Mouse (Mus musculus) midbrain, embryonic 12.5 days (tissue): ENCODE measurements at regions not wholly inside any gene's neighbourhood (a gene's known extent, or its start where the extent isn't known, plus 50 kb on each side); places are given as distances from the start of the nearest gene placed in this dataset.
"Not testable (repeated sequence)": the region's sequence is repeated elsewhere in the genome, so short reads cannot be mapped to it uniquely, and the experiment has no call there.

Experiments
- ATAC-seq: fragments of 200-750 bp; cut with Nextera tagmentation; 2 replicates; pipeline ENCODE4 v1.8.0; 2017; ENCODE audit warnings: low read depth, moderate TSS enrichment, moderate library complexity; ENCODE audit not compliant: low FRiP score
- H3K27ac ChIP-seq: fragments of 300-500 bp; sonication (generic); replicated peaks from 2 replicates; pipeline ENCODE4 v1.5.1; 2016; ENCODE audit warnings: mild to moderate bottlenecking
- H3K27me3 ChIP-seq: fragments of 300-500 bp; sonication (generic); 2 replicates; pipeline ENCODE4 v1.6.1; 2016; ENCODE audit warnings: mild to moderate bottlenecking
- H3K36me3 ChIP-seq: fragments of 300-500 bp; sonication (generic); 2 replicates; pipeline ENCODE4 v1.6.1; 2016
- H3K4me1 ChIP-seq: fragments of 300-500 bp; sonication (generic); 2 replicates; pipeline ENCODE4 v1.6.1; 2016
- H3K4me2 ChIP-seq: fragments of 300-500 bp; sonication (generic); replicated peaks from 2 replicates; pipeline ENCODE4 v1.6.1; 2016; ENCODE audit warnings: mild to moderate bottlenecking, moderate library complexity
- H3K4me3 ChIP-seq: fragments of 300-500 bp; sonication (generic); 2 replicates; pipeline ENCODE4 v1.5.1; 2016; ENCODE audit warnings: mild to moderate bottlenecking
- H3K9ac ChIP-seq: fragments of 300-500 bp; sonication (generic); replicated peaks from 2 replicates; pipeline ENCODE4 v1.6.1; 2016; ENCODE audit warnings: mild to moderate bottlenecking, moderate library complexity
- H3K9me3 ChIP-seq: fragments of 300-500 bp; sonication (generic); 2 replicates; pipeline ENCODE4 v1.6.1; 2016; ENCODE audit warnings: mild to moderate bottlenecking
- WGBS: fragments of 180-500 bp; shearing (Covaris S2); methylation state at CpG from one replicate; pipeline ENCODE4 v1.1.7; 2016; 5-methylcytosine and 5-hydroxymethylcytosine counted together

DNA sequence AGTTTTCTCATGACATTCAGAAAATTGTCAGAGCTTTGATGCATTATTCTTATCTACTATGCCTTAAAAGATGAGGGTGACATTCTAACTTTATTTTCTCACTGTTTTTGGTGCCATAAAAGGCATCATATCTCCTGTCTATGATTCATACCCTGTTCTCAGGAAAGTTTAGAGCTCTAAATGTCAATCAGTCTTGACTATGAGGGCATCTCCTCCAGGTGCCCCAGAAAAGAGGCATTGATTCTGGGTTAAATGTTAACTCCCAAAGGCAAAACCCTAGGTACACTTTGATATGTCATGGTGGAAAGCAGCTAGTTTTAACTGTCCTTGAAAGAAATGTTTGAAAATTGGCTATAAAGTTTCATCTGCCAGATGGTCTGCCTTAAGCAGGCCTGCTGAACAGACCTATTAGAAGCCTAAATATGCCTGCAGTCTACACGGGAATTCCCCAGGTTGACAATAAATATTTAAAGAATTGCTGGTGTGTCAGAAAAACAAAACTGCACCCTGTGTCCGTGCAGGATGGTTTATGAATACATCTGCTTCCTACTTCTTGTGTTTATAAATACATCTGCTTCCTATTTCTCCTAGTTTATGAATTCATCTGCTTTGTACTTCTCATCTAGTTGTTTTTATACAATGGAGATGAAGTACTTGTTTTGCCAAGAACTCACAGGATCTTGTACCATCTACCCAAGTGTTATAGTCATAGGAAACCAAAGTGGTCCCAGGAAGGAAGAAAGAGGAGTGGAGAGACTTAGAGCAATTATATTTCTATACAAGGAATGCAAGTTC lies 172.3 kb downstream of the Snca start:
- 69% methylated on average over 2 of the region's 2 CpGs for WGBS
- ATAC-seq: no peak
- Histone ChIP-seq H3K4me3 (no peak overlapping the region), H3K27ac (no peak overlapping the region), H3K9me3 (no peaks in the 10 kb centered on the region), H3K27me3 (no peaks in the 10 kb centered on the region), H3K4me2 (no peak overlapping the region), H3K9ac (no peak overlapping the region), H3K36me3 (no peaks in the 10 kb centered on the region), H3K4me1 (no peaks in the 10 kb centered on the region)

DNA sequence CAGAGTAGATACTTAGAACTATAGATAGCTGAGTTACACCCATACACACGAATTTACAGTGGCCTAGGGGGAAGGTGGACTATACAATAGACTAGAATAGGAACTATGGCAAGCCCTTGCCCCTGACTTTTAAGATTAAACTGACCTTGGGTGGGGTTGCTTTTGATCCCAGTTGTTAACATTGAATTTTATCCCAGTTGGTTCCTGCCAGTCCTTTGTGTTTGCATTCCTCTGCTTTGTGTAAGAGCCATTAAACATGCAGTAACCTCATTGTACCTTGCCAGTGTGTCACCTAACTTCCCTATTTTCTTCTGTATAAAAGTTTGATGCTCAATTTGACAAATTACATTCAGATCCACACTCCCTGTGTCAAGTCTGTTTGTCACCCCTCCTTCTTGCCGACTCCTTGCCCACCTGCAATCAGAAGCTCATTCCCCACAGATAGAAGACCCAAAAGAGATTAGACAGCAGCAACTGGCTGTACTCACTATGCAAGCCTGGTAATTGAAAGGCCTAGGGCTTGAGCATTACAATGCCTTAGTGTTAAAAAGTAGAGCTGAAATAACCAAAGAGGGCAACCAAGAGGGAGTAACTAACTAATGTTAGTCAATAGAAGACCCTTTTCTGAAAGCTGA lies 182.6 kb downstream of the Snca start:
- not testable (repeated sequence) for H3K36me3 ChIP-seq, H3K4me3 ChIP-seq, H3K27me3 ChIP-seq, H3K9me3 ChIP-seq, ATAC-seq, H3K27ac ChIP-seq, H3K9ac ChIP-seq, H3K4me1 ChIP-seq, H3K4me2 ChIP-seq
- WGBS: 53% methylated on average over 2 of the region's 2 CpGs

DNA sequence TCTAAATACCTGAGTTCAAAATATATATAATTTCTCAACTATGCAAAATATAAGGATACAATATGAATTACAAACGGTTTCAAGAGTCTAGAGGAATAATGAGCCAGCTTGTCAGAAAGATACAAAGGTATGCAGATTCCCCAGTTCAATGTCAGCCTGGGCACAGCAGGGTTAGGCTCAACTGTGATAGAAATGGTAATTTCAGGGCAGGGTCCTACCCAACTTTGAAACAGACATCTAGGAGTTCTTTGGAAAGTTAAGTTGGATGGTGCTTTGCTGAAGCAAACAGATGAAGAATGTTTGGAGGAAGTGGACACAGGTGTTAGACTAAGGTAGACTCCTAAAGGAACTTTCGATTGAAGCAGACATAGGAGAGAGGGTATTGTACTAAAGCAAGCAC lies 187.4 kb downstream of the Snca start:
- Histone ChIP-seq H3K27ac (no peak overlapping the region), H3K4me2 (no peak overlapping the region), H3K9me3 (no peaks in the 10 kb centered on the region), H3K4me1 (no peaks in the 10 kb centered on the region), H3K36me3 (no peaks in the 10 kb centered on the region), H3K4me3 (no peak overlapping the region), H3K27me3 (no peaks in the 10 kb centered on the region), H3K9ac (no peak overlapping the region)
- no peak for ATAC-seq
- WGBS: 71% methylated on average over 2 of the region's 2 CpGs

DNA sequence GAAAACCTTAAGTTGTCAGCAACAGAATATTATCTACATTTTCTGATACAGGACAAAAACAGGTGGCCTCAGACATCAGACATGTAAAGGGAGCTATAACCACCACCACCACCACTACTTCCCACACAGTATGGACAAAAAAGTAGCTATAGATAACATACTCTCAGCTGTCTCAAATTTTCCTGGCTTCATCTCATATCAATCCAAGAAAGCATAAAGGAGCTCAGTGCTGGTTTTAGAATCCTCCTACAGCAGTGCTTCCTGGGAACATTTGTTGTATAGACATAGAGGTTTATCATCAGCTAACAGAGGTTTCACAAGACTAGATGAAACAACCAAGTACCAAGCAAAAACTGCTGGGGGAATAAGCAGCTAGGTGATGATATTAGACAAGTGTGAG lies 213.3 kb downstream of the Snca start:
- no peak for ATAC-seq
- H3K36me3 ChIP-seq: no peaks in the 10 kb centered on the region
- H3K4me3 ChIP-seq: no peak overlapping the region
- H3K27ac ChIP-seq: no peak overlapping the region
- no peaks in the 10 kb centered on the region for H3K4me1 ChIP-seq
- H3K9me3 ChIP-seq: no peaks in the 10 kb centered on the region
- no peaks in the 10 kb centered on the region for H3K27me3 ChIP-seq
- H3K9ac ChIP-seq: no peak overlapping the region
- no peak overlapping the region for H3K4me2 ChIP-seq

DNA sequence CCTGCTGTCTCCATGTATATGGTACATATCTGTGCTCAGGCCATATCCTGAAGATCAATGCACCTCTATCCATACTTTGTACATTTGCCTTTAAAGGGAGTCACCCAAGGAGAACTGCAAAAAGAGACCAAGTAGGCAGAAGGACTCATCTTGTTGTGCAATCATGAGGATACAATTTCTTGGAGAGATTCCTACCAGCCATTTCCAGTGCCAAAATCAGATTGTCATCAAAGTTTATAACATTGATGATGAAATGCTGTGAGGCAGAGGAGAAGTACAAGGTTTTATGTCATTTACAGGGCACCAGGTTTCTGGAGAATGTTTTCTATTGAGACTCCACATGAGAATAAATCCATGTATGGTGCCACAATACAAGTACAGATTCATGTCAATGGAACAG lies 229.5 kb downstream of the Snca start:
- Histone ChIP-seq H3K4me3 (no peak overlapping the region), H3K27me3 (no peaks in the 10 kb centered on the region), H3K27ac (no peak overlapping the region), H3K4me1 (no peaks in the 10 kb centered on the region), H3K36me3 (no peaks in the 10 kb centered on the region), H3K9me3 (no peaks in the 10 kb centered on the region), H3K9ac (no peak overlapping the region), H3K4me2 (no peak overlapping the region)
- no peak for ATAC-seq

DNA sequence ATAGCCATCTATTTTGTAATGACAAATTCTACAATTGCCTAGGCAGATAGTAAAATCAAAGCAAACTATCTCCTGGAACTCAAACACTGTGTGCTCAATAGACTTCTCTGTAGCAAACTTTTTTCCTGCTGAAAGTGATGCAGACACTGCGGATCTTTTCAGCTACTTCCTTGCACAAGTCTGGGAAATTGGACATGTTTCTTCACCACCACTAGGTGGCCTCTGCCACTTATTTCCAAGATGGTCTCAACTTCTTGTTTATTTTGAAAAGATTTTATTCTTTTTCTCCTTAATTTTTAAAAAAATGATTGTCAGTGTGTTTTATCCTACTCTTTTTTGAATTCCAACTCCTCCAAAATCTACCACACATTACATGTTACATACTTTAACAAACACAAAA lies 265.4 kb downstream of the Snca start:
- Histone ChIP-seq H3K4me2 (no peak overlapping the region), H3K27ac (no peak overlapping the region), H3K9me3 (no peaks in the 10 kb centered on the region), H3K36me3 (no peaks in the 10 kb centered on the region), H3K4me1 (no peaks in the 10 kb centered on the region), H3K9ac (no peak overlapping the region), H3K27me3 (no peaks in the 10 kb centered on the region), H3K4me3 (no peak overlapping the region)
- ATAC-seq: no peak
- 58% methylated on average over 1 of the region's 1 CpGs for WGBS

DNA sequence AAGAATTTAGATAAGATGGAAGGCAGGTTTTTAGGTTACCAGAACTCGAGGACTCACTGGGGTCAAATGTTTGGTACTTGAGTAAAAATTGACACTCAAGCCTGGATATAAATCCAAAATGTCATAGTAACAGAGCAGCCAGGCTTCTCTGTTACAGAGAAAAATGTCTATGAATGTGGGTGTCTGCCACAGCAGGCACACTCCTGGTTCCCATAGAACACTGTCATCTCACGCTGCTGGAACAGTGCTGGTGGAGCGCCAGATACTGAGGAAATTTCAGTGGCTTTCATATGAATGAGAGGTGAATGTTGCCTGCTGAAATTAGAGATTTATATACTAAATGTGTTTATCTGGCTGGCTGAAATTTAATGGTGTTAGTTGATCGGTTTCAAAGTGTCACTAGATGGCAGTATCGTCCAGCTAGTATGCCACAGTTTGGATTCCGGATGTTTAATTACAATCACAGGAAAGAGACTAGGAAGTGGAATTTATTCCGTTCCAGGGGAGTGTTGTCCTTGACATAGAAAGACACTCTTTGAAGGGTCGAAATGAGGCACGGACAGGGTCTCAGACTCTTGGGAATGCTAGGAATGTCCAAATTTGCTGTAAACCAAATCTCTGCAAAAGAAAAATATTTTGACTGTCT lies 273.9 kb downstream of the Snca start:
- Histone ChIP-seq H3K4me1 (no peaks in the 10 kb centered on the region), H3K36me3 (no peaks in the 10 kb centered on the region), H3K4me3 (no peak overlapping the region), H3K4me2 (no peak overlapping the region), H3K27ac (no peak overlapping the region), H3K27me3 (no peaks in the 10 kb centered on the region), H3K9ac (no peak overlapping the region), H3K9me3 (peaks cover 10% of the 10 kb centered on the region)
- ATAC-seq: peak; percentile 19; the same call in 1 of the 2 replicates
- WGBS: 49% methylated on average over 9 of the region's 9 CpGs
